Mouse (Mus musculus) layer of hippocampus, postnatal 10 days (tissue): ENCODE measurements around the gene Cd72. TPM values are rescaled to one million over a fixed set of nuclear protein-coding genes. Genes with fewer than 3 reads are reported as not detected.

Experiments used
- DNase-seq, 2 experiments: peaks; one replicate each; pipeline ENCODE4 v3.0.0; 2021; ENCODE audit warnings: low spot score in 2 of 2
- total RNA-seq, 2 experiments: library from RNA; stranded (reverse); gene quantifications; 2 replicates each; pipeline ENCODE4 v1.2.3; 2021

Gene Cd72
- total RNA-seq, 2 experiments from 2014 or later: not detected

GRCm38 (mm10) chr4:43428946-43429345 lies 25.5 kb downstream of the Cd72 start, which contains the start of gene Fam166b:
Fam166b (minus strand) TSS chr4:43429134.
- no peak for DNase-seq

GRCm38 (mm10) chr4:43428180-43428861 lies 26.1 kb downstream of the Cd72 start:
- DNase-seq: peak in 1 of 2 experiments; percentile 37

- DNase-seq: no peak
These were observed 26.8 kb downstream of the Cd72 start for GRCm38 (mm10) chr4:43427501-43428179.

DNA sequence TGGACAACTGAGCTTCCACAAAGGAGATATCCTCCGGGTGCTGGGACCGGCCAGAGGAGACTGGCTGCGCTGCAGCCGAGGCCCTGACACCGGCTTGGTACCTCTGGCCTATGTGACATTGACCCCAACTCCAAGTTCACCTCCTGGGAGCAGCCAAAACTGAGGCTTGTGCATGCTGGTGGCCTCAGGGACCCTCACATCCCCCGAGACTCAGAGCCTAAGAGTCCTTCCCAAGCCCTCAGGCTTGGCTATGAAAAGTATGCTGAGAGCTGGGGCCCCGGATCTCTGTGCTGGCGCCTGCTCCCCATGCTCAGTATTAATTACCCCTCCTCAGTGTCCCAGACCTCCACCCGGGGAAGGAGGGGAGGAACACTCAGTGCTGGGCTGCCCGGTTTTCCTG lies 27.9 kb downstream of the Cd72 start:
- no peak for DNase-seq

- no peak for DNase-seq
These were observed 28.6 kb downstream of the Cd72 start for GRCm38 (mm10) chr4:43425648-43426380.

DNA sequence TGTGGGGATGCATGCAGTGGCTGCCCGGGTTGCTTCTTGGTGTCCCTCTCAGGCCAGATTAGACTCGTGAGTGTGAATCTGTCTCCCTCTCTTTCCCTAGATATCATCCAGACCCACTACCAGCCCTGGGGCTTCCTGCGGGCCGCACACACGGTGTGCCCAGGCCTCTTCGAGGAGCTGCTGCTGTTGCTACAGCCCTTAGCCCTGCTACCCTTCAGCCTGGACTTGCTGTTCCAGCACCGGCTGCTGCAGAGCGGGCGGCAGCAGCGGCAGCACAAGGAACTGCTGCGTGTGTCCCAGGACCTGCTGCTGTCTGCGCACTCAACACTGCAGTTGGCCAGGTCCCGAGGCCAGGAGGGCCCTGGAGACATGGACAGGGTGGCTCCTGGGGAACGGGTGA lies 29.2 kb downstream of the Cd72 start:
- DNase-seq: no peak

GRCm38 (mm10) chr4:43424072-43424471 lies 30.4 kb downstream of the Cd72 start:
- no peak for DNase-seq

- no peak for DNase-seq
These were observed 31.0 kb downstream of the Cd72 start for GRCm38 (mm10) chr4:43423267-43423934.

DNA sequence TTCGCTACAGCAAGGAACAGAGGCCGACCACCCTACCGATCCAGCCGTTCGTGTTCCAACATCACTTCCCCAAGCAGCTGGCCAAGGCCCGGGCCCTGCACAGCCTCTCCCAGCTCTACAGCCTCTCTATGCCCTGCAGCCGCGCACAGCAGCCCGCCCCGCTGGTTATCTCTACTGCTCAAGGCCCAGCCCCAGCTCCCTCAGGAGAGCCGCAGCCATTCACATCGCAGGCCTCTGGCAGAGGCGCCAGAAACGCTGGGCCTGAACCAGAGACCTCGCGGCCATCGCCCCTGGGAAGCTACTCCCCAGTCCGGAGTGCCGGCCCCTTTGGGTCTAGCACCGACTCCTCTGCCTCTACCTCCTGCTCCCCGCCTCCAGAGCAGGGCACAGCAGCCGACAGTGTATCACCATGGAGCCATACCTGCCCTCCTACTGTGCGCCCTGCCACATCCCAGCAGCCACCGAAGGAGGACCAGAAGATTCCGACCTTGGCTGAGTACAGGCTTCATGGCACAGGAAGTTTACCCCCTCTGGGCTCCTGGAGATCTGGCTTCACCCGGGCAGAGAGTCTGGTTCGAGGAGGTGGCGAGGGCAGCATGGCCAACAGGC lies 32.7 kb downstream of the Cd72 start:
- no peak for DNase-seq

- DNase-seq: peak; percentile 80 to 81
These were observed 34.1 kb downstream of the Cd72 start for GRCm38 (mm10) chr4:43420305-43420704.

DNA sequence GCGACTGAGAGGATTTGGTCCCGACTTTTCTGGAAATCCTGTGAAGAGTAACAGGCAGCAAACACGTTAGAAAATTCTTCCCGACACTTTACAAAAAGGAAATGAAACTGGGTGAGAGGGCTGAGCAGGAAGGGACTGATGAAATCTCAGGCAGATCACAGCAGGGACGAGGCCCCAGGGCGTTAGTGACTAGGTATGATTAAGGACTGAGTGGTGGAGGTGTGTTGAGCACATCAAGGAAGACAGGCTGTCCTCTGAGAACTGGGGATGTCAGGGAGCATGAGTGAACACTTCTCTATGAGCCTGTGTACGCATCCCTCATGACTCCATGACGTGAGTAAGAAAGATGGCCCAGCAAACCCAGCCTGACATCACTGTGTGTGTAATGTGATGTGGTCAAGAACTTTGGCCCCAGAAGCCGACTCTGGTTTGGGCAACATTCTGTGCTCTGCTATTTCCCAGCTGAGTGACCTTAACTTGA lies 34.6 kb downstream of the Cd72 start:
- no peak for DNase-seq

DNA sequence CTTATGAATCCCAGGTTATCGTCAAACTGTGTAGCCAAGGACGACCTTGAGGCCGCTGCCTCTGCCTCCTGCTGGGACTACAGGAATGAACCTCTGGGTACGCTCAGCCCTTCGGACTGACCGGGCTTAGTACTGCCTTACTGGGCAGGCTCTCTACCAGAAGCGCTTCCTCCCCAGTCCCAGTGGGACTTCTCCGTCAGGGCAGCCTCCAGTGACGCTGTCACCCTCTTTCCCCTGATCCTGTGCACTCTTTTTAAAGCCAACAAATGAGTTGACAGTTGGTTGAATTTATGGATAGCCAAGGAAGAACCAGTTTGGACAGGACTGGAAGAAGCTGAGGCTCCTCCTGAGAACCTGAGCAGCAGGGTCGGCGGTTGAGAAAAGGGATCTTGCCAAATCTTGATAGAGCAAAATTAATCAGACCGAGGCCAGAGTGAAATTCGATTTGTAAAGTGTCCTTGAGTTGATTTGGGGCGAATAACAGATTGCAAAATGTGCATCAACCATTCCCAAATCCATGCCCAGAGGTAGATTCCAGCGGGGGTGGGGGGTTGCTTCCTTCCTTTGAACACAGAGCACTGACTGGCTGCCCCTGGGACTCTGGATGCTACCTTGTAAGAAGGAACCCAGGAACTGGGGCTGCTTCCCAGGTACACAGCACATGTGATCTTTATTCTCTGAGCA lies 35.3 kb downstream of the Cd72 start:
- DNase-seq: no peak

- no peak for DNase-seq
These were observed 36.0 kb downstream of the Cd72 start for GRCm38 (mm10) chr4:43418450-43418849.

DNA sequence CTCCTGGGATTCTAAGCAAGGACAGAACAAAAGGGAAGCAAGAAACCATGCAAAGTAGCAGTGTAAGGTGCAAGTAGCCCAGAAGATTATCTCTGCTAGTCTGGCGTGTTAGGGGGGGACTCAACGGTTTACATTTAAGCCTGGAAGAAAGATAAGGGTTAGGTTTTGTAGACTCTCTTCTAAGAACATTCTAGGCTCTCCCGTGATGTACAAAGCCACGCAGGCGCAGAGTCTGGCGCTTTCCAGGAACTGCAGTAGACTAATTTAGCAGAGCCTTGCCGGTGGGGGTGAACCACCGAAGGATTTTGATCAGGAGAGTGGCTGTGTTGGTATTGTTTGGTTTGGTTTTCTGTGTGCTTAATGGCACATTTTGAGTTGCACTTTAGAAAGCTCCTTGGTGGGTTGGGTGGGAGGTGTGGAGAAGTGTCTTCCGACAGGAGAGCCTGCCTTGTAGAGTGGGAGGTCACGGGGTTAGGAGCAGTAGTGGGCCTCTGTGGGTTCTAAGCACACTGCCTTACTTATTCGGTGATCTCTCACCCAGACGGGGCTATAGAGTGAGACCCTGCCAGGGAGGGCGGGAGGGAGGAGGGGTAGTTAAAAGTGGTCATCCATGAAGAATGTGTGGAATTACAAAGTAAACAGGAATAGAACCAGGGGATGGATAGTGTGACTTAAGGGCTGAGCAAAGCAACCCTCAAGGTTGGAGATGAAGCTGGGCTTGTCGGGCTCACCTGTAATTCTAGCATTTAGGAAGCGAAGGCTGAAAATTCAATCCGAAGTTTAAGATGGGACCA lies 37.0 kb downstream of the Cd72 start:
- no peak for DNase-seq

- DNase-seq: no peak
These were observed 38.3 kb downstream of the Cd72 start for GRCm38 (mm10) chr4:43416071-43416490.

- DNase-seq: no peak
These were observed 39.0 kb downstream of the Cd72 start for GRCm38 (mm10) chr4:43415221-43416070.

GRCm38 (mm10) chr4:43414761-43415160 lies 39.7 kb downstream of the Cd72 start:
- DNase-seq: no peak

GRCm38 (mm10) chr4:43407071-43407920 lies 47.1 kb downstream of the Cd72 start:
- no peak for DNase-seq
